Mouse (Mus musculus): ENCODE measurements around the gene Dennd1a.

GRCm38 (mm10) chr2:38235593-38235992 lies 51.6 kb downstream of the Dennd1a start:
- TF ChIP-seq CTCF (IDR thresholded peaks at IDR 0.05; ENCODE audit: control insufficient read depth, insufficient read depth, insufficient read length), result no peak
- TF ChIP-seq CEBPB (IDR thresholded peaks at IDR 0.05; ENCODE audit: low read depth), result no peak
- TF ChIP-seq MYOG (IDR thresholded peaks at IDR 0.05; ENCODE audit: control insufficient read depth, extremely low read depth, insufficient read length), result no peak

All from C2C12 (cell line).